Mouse (Mus musculus) T-helper 2 cell (primary cell): Measurements from ENCODE around the gene Pias3.
"Not testable (repeated sequence)": the region's sequence is repeated elsewhere in the genome, so short reads cannot be mapped to it uniquely, and the experiment has no call there.

Experiments used
- in situ Hi-C: fragments of 300-600 bp; cut with MboI, MseI; formaldehyde crosslinking; loops from one replicate; pipeline ENCODE4 v1.15.1; 2025; ENCODE audit warnings: high pct_unique_total_duplicates

Pias3 gene

DNA sequence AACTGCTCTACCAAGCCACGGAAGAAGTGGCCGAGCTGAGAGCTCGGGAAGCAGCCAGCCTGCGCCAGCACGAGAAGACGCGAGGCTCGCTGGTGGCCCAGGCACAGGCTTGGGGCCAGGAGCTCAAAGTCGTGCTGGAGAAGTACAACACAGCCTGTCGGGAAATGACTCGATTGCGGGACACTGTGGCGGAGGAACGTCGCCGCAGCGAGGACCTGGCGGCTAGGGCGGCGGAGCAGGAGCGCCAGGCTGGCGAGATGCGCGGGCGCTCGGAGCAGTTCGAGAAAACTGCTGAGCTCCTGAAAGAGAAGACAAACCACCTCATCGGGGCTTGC, 11.4 kb upstream of the Pias3 start:
- in situ Hi-C loops: no loop called here

DNA sequence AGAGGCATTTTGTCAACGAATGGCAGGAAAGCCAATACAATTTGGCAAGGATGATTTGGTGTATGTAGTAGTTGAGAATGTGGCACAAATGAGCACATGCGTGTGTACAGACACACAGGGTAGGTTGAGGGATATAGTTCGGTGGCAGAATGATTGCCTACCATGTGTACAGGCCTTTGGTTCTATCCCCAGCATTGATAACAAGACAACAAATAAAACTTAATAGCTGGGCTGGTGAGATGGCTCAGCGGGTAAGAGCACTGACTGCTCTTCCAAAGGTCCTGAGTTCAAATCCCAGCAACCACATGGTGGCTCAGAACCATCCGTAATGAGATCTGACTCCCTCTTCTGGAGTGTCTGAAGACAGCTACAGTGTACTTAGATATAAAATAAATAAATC, 10.1 kb upstream of the Pias3 start:
- in situ Hi-C loops: not testable (repeated sequence)

DNA sequence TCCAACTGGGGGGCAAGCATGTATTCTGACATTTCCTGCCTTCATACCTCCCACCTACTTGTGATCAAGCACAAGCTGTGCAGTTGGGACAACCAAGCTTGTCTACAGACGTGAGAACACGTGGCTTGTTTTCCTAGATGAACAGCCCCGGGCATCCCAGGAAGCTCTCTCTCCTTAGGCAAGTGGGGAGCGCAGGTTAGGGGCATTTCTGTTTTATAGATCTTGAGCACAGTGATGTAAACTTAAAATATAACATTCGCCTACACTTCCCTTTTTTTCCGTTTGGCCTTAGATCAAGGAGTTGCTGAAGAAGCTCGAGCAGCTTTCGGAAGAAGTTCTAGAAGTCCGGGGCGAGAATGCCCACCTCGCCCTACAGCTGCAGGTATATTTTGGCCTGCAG, 7.3 kb upstream of the Pias3 start:
- in situ Hi-C loops: no loop called here

DNA sequence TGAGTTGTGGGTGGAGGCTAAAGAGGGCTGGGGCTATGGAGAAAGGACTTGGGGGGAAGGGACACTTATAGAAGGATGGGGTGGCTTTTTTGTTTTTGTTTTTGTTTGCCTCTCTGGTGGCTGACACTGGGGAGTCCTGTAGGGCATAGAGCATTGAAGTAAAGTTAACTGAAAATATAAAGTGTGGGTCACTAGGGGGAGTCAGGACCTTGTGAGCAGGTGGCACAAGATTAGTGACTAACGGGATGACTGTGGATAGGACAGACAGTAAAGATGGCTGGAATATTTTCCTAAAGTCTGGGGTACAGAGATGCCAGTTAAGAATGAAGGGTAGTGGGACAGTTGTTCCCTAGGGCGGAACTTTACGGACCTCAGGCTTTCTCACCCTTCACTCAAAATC, 5.9 kb upstream of the Pias3 start:
- in situ Hi-C loops: no loop called here

DNA sequence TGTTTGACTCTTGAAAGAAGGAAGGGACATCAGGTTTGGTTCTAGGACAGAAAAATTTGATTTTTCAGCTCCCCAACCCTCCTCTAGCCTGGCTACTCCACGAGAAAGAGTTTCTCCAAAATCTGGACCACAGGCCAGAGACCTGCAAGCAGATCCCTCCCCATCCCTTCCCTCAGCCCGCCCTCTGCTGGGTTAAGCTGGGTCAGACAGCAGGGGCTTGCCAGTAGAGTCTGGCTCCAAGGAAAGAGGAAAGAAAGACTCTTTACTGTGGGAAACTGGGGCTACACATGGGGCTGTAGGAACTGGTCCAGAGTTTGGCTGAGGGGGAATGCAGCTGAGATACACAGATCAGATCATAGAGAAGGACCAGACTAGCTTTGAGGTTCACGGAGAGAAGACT, 3.7 kb upstream of the Pias3 start:
- in situ Hi-C loops: no loop called here

DNA sequence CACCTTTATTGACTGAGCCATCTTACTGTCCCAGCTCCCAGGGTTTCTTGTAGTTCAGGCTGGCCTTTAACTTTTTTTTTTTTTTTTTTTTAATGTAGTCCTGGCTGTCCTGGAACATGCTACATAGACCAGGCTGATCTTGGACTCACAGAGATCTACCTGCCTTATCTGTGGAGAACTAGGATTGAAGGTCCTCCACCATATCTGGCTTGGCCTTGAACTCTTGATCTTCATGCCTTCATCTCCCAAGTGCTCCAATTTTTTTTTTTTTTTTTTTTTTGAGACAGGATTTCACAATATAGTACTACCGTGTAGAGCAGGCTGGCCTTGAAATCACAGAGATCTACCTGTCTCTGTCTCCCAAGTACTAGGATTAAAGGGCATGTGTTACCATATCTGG, 2.6 kb upstream of the Pias3 start:
- in situ Hi-C loops: no loop called here

DNA sequence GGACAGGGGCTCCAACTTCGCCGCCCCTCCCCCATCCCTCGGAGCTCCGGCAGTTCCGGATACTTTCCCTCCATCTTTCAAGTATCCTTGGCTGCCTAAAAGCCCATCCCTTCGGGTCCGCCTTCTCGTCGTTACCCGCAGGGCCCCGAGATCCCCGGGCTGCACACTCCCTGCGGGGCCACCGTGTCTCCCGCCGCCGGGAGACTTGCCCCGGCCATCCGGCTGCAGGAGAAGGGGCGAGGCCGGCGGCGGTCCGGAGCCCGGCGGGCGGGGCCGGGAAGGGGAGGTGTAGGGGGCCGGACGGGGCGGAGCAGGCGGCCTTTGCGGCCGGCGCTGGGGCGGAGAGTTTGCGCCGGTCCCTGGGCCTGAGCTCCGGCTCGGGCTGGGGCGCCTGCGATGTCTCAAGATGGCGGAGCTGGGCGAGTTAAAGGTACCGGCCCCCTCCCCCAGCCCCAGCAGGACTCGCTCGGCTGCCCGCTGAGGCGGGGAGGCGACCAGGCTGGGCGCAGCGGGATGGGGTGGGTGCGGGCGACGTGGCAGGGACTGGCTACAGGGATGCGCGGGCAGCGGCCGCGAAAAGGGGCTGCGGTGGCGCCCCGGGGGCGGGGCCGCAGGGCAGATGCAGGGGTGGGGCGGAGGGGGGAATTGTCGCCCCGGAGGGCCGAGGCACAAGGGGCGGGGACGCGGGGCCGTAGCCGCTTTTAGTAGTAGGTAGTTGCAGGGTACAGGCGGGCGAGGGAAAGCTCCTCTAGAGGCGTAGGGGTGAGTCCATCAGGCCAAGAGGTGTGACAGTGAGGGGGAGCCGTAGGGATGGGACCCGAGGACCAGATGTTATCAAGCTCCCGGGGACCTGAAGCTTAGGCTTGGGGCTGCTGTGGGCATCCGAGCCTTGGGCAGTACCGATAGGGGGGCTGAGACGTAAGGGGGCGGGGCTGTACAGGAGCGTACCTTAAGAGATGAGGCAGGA, 865 bp downstream of the Pias3 start:
- in situ Hi-C loops: no loop called here

DNA sequence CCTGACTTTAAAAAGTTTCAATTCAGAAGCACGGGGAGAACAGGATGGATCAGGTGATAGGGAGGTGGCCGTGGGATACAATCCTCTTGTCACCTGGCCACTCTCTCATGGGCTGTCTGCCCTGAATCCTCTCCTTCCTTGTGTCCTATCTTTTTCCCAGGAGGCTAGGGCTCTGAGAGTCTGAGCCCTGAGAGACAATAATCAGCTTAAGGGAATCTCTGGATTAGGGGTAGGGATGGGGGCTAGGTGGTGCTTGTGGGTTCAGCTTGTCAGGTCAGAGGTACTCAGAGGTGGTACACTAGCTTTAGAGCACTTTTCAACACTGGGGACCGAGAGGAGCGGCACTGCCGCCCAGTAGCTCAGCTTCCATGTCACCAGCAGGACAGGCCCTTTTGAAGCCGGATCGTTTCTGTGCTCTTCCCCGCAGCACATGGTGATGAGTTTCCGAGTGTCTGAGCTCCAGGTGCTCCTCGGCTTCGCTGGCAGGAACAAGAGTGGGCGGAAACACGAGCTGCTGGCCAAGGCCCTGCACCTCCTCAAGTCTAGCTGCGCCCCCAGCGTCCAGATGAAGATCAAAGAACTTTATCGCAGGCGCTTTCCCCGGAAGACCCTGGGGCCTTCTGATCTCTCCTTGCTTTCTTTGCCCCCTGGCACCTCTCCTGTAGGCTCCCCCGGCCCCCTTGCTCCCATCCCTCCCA, 3.0 kb downstream of the Pias3 start:
- in situ Hi-C loops: no loop called here

DNA sequence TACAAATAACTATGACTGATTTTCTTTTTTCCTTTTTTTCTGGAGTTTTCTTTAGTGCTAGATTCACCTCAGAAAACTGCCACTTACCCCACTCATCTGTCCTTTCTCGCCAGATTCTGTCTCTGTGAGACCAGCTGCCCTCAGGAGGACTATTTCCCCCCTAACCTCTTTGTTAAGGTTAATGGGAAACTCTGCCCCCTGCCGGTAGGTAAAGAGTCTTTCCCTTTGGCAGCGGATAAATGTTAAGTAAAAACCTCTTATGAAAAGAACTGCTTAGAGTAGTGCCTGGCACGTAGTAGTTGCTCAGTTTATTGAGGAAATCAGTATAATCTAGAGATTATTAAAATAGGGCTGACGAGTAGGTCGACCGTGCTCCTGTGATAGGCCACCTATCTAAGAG, 4.2 kb downstream of the Pias3 start:
- in situ Hi-C loops: no loop called here

DNA sequence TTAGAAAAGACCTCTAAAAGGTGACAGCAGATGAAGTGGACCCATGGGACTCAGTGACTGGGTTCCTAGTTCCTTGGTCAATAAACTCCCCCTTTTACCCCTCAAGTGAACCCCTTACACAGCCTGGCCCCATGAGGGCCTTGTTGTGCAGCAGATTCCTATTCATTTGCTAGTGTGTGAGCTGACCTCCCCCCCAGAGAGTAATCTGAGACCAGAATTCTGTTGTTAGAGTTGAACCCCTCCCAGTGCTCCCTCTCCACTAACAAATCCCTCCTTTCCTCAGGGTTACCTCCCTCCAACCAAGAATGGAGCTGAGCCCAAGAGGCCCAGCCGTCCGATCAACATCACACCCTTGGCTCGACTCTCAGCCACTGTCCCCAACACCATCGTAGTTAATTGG, 4.8 kb downstream of the Pias3 start:
- in situ Hi-C loops: no loop called here

DNA sequence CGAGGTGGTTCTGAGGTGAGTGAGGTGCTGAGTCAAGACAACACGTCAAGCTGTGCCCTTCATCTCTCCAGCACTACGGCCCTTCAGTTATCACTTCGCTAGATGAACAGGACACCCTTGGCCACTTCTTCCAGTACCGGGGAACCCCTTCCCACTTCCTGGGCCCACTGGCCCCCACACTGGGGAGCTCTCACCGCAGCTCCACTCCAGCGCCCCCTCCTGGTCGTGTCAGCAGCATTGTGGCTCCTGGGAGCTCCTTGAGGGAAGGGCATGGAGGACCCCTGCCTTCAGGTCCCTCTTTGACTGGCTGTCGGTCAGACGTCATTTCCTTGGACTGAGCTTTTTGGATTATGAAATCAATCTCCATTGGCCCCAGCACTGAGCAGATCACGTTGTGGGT, 8.6 kb downstream of the Pias3 start:
- in situ Hi-C loops: no loop called here

DNA sequence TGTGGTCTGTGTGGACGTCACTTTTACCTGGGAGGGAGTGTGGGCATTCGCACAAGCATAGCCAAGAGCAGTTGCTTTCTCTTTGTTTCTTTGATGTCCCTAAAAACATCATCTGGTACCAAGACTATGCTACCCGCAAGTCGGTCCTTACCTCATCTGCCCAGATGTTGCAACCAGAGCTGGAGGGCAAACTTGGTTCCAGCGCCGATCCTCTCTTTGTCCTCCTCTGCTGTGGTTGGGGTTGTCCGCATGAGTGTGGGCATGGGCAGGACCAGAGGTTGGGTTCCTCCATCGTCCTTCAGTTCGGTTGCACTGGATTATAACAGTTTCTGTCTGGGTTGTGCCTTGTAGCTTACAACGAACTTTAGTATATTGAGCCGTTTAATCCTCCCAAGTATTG, 10.0 kb downstream of the Pias3 start:
- in situ Hi-C loops: no loop called here

DNA sequence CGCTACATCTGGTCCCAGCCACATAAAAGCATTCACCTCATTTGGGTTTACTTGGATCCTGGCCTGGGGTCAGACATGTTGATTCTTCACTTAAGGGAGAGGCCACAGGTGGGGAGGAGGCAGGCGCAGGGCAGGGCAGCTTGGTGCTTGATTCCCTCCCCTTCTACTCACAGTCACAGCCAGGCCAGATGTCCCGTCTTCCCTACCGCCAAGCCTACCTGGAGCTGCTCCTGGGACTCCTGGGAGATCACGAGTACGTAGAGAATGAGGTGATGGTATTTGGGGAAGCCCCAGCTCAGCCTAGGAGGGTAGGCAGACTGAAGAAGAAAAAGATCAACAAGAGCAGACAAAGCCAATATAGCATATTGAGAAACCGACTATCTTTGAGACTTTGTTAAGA, 10.8 kb downstream of the Pias3 start:
- in situ Hi-C loops: no loop called here

DNA sequence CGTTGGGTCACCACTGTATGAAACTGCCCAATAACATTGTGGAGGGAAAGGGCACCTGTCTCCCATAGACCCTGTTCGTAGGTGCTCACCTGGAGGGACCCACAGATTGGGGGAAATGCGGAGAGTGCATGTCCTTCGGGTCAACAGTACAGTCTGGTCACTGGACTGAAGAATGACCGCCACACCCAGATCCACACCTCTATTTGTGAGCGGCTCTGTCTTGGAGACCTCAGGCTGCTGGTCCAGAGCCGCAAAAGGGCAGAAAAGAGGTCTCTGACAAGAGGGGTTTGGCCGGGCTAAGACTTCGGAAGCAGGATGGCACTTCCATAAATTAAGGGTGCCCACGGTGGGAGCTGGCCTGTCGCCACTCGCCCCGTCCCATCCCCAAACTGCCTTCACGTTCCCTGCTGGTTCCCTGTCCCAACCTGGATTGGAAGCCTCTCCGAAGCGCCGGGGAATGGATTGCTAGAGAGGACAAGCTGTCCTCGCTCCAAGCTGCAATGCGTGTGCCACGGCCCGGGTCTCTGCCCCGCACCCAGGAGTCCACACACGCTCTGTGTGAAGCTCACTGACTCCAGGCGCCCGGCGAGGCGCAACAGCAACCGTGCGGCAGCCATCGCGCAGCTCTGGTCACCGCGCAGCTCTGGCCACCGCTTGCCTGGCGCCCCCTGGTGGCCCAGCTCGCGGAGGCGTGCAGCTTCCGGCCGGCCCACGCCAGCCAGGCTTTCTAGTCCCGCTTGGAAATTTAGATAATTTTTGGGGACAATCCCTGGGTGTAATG, 11.9 kb downstream of the Pias3 start, which contains the start of gene Nudt17:
Nudt17 (minus strand) TSS at position 660 of the 781 bp plus-strand sequence.
- in situ Hi-C loops: no loop called here

DNA sequence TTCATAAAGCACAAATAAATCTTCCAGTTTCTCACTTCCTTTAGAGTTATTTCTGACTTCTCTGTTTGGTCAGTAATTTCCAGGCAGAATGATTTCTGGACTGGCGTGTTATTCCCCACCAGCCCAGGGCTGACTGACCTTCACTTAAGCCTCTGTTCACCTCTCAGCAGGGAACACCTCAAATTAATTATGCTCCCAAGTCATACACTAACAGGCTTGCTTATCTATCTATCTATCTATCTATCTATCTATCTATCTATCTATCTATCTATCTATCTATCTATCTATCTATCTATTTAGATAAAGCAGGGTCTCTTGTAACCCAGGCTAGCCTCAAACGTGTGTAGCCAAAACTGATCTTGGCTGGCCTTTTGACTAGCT, 12.5 kb downstream of the Pias3 start:
- in situ Hi-C loops: no loop called here

DNA sequence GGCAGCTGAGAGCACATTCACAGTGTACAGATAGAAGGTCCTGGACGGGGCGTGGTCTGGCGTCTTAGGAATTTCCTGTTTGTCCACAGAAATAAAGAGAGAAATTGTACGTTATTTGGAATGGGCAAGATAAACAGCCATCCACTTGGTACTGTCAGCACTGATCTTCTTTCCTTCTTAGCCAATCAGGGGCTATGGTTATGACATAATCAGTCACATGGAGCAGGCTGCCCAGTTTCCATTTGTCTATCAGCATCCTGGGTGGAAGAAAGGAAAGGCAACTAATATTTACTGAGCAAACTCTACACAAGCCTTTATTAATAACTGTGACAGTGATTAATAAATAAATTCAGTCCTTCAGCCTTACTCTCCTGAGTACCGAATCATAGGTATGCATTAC, 18.1 kb downstream of the Pias3 start:
- in situ Hi-C loops: no loop called here

DNA sequence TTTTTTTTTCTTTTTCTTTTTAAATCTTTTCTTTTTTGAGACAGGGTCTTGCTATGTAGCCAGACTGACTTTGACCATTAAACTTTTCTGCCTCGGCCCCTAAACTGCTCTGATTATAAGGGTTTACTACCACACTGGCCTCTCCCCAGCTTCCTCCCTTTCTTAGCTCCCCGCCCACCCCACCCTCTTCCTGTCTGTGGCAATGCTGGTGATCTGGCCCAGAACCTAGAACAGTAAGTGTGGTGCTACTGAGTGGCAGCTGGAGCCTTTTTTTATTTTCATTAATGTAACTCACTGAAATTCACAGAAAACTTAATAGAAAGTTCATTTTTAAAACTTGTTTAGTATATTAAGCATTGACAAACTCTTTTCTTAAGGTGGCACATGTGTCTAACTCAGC, 19.7 kb downstream of the Pias3 start:
- in situ Hi-C loops: no loop called here

DNA sequence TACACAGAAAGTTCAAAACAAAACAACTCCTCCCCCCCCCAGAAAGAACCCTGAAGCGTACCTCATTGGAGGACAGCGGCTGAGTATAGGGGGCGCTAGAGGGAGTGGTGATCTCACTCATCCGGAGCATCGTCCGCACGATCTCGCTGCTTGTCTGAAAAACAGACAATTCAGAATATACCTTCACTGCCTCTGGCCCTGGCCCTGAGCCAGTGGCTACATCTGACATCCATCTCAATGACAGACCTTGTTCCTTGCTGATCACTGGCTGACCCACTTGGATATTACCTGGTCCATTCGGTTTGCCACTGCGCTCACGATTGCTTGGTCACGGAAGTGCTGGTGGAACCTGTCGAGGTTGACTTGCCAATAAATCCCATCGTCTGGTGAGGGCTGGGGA, 23.0 kb downstream of the Pias3 start:
- in situ Hi-C loops: no loop called here

DNA sequence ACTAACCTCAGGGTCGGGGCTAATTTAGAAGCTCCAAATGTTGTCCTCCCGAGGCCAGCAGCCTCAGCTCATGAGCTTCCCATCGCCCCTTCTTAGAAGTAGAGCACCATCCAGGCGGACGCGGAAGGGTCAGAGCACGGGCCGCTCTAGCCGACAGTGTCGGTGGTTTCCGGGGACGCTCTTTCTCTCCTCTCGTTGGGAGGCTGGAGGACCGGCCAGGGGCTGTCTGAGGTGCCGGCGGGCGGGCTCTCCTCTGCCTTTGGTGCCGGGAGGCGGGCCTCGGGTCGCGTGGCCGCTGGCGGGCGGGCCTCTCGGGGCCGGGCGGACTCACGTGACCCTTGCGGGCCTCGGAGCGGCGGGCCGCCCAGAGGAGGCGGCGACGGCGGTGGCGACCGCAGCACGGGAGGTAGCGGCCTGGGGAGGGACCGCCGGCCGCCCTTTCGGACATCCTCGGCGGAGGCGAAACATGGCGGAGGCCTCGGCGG, 31.2 kb downstream of the Pias3 start, which contains the start of the genes Polr3c and Rnf115:
Polr3c (minus strand) TSS at position 286 of the 485 bp plus-strand sequence.
Rnf115 (plus strand) TSS at position 322 of the 485 bp plus-strand sequence.
- in situ Hi-C loops: no loop called here

DNA sequence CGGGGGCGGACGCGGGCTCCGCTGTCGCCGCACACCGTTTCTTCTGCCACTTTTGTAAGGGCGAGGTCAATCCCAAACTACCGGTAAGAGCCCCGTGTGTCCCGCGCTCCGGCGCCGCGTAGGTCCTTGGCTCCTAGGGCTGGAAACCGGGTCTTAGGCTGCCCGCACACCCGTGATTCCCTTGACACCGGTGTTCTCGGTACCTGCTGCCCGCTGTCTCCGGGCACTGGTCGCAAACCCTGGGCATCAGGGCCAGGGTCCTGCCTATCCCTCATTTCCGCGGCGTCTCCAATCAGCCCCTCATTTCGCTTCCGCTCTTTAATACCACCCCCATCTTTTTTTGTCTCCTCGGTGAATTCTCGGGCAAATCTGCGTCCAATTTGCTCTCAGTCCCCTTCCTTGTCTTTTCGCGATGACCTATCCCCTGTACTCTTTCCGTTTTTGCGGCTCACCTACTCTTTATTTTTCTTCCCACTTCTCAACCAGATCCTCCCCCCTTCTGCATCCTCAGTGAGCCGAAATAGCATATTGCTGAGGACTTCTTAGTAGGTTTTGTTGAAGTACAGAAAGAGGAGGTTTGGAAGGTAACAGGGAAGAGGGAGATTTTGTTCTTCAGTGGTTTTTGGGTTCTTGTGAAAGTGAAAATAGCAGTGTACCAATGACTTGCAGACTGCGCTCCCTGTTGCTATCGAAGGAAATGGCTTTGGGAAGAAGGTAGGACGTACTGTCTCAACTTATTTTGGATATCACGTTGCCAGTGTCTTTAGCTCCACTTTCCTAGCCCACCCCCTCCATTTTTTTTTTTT, 31.8 kb downstream of the Pias3 start:
- in situ Hi-C loops: no loop called here
